Mouse (Mus musculus): ENCODE results near the gene Slc29a1. TPM values are rescaled to one million over a fixed set of nuclear protein-coding genes. Genes with fewer than 3 reads are reported as not detected.

Slc29a1 gene
- total RNA-seq, 2 experiments from 2014 or later, result 77.9 to 96.2 TPM

DNA sequence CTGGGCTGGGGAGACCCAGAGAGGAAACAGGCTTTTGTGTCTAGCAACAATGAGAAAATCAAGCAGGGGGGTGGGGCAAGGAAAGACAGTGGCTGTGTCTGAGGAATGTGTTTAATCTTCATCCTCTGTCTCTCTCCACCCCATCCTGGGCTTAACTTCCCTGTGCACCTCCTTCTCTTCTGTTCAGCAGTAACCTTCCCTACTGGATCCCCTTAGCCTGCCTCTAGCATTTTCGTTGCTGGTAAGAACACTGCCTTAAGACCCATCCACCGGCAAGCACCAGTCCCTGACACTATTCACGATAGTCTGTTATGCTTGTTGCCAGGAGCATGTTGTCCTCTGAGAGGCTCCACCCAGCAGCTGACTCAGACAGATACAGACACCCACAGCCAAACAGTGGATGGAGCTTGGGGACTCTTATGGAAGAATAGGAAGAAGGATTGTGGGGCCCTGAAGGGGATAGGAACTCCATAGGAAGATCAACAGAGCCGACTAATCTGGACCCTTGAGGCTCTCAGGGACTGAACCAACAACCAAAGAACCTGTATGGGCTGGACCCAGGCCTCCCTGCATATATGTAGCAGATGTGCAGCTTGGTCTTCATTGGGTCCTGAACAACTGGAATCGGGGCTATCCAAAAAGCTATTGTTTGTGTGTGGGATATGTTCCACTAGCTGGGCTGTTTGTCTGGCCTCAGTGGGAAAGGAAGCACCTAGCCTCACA lies 10.9 kb upstream of the Slc29a1 start:
- peak; percentile 45 for DNase-seq

DNA sequence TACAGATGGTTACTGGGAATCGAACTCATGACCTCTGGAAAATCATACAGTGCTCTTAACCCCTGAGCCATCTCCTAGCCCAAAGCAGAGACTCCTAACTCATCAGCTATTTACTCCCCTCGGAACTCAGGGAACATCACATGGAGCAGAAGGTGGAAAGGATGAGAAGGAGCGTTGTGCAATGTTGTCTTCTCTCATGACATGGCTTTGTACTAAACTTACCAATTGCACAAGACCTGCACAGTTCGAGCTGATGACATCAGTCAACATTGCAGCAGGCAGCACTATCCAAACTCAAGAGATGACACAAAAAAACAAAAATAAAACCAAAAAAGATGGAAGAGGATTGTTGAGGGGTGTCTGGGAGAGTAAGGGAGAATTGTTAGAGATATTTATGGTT lies 9.0 kb upstream of the Slc29a1 start:
- no peak for DNase-seq

DNA sequence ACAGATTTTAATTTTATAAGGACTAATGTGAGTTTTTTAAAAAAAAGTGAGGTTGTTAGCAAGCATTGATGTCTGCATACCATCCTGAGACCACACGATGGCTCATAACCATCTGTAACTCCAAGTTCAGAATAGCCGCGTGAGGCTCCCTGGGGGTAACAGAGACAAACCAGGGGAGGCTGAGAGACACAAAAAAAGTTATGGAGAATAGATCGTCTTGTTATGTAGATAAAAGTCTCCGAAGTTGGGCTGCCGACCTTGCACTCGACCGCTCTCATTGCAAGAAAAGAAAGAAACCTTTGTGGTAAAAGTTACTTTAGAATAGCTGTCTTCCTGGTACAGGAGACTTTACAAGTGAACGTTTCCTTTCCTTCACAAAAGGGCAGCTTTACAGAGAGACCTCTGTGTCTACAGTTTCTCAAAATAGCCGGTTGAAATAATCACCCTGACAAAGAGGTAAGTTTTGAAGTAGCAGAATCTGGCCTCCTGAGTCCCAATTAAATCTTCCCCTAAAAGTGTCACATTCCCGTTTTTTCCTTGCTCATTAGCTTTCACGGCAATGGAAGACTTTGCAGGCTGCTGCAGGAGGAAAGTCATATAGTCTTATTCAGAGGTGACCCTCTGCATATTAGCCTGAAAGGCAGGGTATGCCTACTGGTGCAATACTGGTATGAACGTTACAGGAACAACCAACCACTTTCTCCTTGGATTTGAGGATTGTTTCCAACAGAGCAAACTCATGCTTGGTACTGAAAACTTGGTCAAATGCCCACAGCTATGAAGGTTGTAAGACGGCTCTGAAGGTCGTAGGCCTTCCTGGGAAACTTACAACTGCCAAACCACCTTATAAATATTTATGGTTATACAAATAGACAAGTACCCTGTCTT lies 7.8 kb upstream of the Slc29a1 start:
- DNase-seq, result no peak

DNA sequence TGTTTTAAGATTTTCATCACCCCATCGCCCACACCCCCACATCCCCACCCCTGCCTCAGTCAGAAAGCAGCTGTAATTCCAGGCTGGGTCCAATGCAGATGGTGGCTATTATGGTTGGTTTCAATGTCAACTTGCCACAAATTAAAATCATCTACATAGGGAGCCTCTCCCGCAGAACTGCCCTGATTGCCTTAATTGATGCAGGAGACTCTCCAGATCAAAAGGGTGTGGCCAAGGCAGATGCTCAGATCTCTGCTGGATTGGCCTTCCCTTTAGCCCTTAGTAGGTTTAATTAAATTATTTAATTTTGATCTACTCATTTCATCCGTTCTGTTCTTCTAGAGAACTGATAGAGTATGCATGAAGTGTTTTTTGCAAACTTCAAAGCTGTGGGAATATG lies 3.6 kb upstream of the Slc29a1 start:
- DNase-seq, result no peak

- no peak for DNase-seq
Observed at GRCm38 (mm10) chr17:45601877-45602304, 2.5 kb upstream of the Slc29a1 start, which contains the start of gene Mymx. Mymx (minus strand) TSS chr17:45602102.

DNA sequence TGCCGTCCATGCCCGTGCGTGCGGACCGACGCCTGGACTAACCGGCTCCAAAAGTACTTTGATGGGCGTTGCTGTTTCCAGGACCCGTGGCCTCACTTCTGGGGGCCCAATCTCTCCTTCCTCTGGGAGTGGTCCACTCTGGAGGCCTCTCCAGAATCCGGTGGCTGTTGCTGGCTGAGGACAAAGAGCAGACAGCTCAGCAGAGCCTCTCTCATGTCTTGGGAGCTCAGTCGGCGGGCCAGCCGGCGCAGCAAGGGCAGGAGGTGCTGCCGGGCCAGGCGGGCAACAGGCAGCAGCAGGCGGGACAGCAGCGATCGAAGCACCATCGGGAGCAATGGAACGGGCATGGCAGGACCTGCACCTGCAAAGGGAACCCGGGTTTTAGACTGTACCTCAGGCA lies 1.9 kb upstream of the Slc29a1 start:
- DNase-seq, result no peak

- DNase-seq, result no peak
Observed at GRCm38 (mm10) chr17:45600267-45600666, 861 bp upstream of the Slc29a1 start.

- DNase-seq, result no peak
Observed at GRCm38 (mm10) chr17:45598891-45599290, 515 bp downstream of the Slc29a1 start.

- no peak for DNase-seq
Observed at GRCm38 (mm10) chr17:45598376-45598775, 1.0 kb downstream of the Slc29a1 start.

GRCm38 (mm10) chr17:45597787-45598186 lies 1.6 kb downstream of the Slc29a1 start:
- peak; percentile 38 for DNase-seq

- DNase-seq, result peak; percentile 88
Observed at GRCm38 (mm10) chr17:45596631-45597396, 2.6 kb downstream of the Slc29a1 start.

DNA sequence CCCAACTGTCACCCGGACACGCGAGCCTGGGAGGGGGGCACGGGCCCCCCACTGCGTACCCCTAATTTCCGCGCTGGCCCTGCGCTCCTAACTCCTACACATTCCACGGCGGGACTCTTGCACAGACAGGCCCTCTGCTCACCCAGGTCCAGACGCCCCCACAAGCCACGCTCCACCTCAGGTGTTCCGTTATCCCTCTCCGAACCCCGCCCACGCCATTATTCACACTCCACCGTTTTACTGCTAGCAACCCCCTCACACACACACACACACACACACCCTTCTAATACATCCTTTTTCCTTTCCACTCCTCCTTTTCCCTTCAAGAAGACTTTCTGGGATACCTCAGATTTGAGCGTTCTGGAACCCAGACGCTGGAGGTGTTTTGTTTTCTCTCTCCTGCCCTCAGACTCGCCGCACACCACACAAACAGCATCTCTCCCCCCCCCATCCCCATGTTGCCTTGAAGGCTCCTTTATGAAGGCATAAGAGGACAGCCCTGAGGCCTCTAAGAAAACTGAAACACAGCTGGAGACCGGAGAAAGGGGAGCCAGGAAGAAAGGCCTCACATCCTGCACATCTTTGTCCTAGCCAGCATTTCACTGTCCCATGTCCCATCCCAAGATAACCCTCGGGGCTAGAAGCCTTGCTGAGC lies 3.5 kb downstream of the Slc29a1 start:
- no peak for DNase-seq

DNA sequence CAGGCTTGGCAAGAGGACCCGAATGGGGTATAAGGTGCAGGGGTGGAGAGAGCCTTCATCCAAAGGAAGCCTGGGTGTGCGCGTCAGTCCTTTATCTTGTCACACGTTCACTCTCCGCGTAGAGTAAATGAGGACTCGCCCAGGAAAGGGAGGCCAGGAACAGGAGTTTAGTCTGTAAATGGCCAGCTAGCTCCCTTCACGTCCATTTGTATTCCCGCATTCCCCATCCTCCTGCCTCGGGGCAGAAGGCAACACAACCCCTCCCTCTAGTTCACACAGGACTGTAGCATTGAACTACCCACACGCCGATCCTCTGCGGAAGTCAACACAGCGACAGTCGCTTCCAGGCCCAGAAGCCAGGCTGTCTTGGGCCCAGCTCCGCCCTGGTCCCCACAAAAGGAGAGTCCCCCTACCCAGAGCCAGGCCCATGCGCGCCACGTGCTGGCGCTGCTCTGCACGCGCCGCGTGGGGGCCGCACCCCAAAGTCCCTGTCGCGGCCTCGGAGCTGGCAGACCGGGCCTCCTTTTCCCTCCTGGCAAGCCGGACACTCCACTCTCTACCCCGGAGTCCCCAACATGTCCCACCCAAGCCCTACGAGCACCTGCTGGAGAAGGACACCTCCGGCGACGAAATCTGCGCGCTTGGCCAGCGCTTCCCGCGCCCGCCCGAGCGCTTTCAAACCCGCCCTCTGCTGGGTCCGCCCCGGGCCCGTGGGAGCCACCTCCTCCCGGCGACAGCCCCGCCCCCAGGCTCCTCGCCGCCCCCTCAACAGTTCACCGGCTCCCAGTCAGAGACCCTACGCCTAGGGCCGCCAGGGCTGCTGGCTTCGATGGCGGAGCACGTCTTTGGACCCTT lies 4.3 kb downstream of the Slc29a1 start:
- peak; percentile 89 for DNase-seq

GRCm38 (mm10) chr17:45594195-45594594 lies 5.2 kb downstream of the Slc29a1 start:
- DNase-seq, result no peak

GRCm38 (mm10) chr17:45593479-45593878 lies 5.9 kb downstream of the Slc29a1 start:
- no peak for DNase-seq

- peak; percentile 49 for DNase-seq
Observed at GRCm38 (mm10) chr17:45592606-45593431, 6.6 kb downstream of the Slc29a1 start.

- peak; percentile 75 for DNase-seq
Observed at GRCm38 (mm10) chr17:45591701-45592605, 7.5 kb downstream of the Slc29a1 start.

DNA sequence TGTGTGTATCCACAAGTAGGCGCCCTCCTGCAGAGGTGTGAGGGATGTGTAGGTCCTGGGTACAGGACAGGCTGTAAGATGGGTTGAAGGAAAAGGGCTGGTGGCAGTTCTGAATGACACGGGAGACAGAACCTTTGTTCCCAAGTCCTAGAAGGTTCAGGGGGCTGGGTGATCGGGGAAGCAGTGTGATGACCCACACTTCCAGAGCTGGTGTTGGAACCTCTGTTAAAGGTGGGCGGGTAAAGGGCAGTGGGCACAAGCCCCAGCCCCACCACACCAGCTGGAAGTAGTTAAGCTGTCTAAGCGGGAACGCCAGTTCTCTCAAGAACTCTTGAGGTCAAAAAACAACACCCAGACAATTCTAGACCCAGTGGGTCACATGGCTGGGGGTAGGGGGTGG lies 9.0 kb downstream of the Slc29a1 start:
- no peak for DNase-seq

DNA sequence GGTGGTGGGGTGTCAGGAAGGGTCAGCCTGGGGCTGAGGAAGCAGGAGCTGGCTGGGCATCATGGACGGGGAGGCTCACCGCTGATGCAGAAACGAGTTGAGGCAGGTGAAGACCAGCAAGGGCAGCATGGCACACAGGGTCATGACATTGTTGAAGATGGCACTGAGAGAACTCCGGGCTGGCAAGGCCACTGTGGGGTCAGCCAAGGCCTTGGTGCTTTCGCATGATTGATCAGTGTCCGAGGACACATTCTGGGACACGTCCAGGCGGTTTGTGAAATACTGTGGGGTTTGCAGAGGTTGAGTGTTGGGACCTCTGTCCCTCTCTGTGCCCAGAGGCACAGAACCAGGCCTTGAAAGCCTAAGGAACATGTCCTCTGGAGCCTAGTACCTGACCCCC lies 9.6 kb downstream of the Slc29a1 start:
- no peak for DNase-seq
